Mouse (Mus musculus) lung, embryonic 14.5 days (tissue): ENCODE measurements at regions not wholly inside any gene's neighbourhood (a gene's known extent, or its start where the extent isn't known, plus 50 kb on each side); places are given as distances from the start of the nearest gene placed in this dataset.

Experiments
- ATAC-seq: fragments of 200-750 bp; cut with Nextera tagmentation; 2 replicates; pipeline ENCODE4 v1.8.0; 2017; ENCODE audit warnings: mild to moderate bottlenecking, moderate TSS enrichment, moderate library complexity; ENCODE audit not compliant: insufficient read depth
- DNase-seq: peaks from one replicate; pipeline ENCODE4 v3.0.0-alpha.2; 2015
- H3K27ac ChIP-seq: fragments of 300-500 bp; sonication (generic); 2 replicates; pipeline ENCODE4 v1.5.1; 2014; ENCODE audit warnings: low read depth, mild to moderate bottlenecking, moderate library complexity
- H3K27me3 ChIP-seq: fragments of 300-500 bp; sonication (generic); 2 replicates; pipeline ENCODE4 v1.6.1; 2014; ENCODE audit warnings: low read length, control low read depth; ENCODE audit not compliant: insufficient read depth
- H3K36me3 ChIP-seq: fragments of 300-500 bp; sonication (generic); 2 replicates; pipeline ENCODE4 v1.6.1; 2014; ENCODE audit warnings: control low read depth; ENCODE audit not compliant: insufficient read depth
- H3K4me1 ChIP-seq: fragments of 300-500 bp; sonication (generic); 2 replicates; pipeline ENCODE4 v1.6.1; 2014; ENCODE audit warnings: antibody characterized with exemption, control low read depth; ENCODE audit not compliant: insufficient read depth
- H3K4me2 ChIP-seq: fragments of 300-500 bp; sonication (generic); 2 replicates; pipeline ENCODE4 v1.6.1; 2014; ENCODE audit warnings: mild to moderate bottlenecking
- H3K4me3 ChIP-seq: fragments of 300-500 bp; sonication (generic); 2 replicates; pipeline ENCODE4 v1.5.1; 2014; ENCODE audit warnings: low read depth, low read length
- H3K9ac ChIP-seq: fragments of 300-500 bp; sonication (generic); 2 replicates; pipeline ENCODE4 v1.6.1; 2014
- H3K9me3 ChIP-seq: fragments of 300-500 bp; sonication (generic); 2 replicates; pipeline ENCODE4 v1.6.1; 2016; ENCODE audit warnings: low read depth, low read length, control low read depth
- CTCF ChIP-seq: IDR thresholded peaks from 2 replicates; pipeline ENCODE4 v1.5.1; 2016; ENCODE audit warnings: antibody characterized with exemption, low read depth
- WGBS: fragments of 180-500 bp; shearing (Covaris S2); extraction: QIAGEN DNeasy Blood & Tissue Kit; methylation state at CpG from one replicate; pipeline ENCODE4 v1.1.7; 2014; 5-methylcytosine and 5-hydroxymethylcytosine counted together

- H3K4me2 ChIP-seq, result no peak overlapping the region
- TF ChIP-seq CTCF, result no peak
- H3K27ac ChIP-seq, result peak overlapping the region; percentile 20; the same call in 1 of the 2 replicates
- no peaks in the 10 kb centered on the region for H3K27me3 ChIP-seq
- no peaks in the 10 kb centered on the region for H3K9me3 ChIP-seq
- no peak overlapping the region for H3K4me3 ChIP-seq
- DNase-seq, result no peak
- H3K4me1 ChIP-seq, result no peaks in the 10 kb centered on the region
- no peak for ATAC-seq
- H3K36me3 ChIP-seq, result no peaks in the 10 kb centered on the region
- WGBS, result 56% methylated on average over 4 of the region's 4 CpGs
- no peak overlapping the region for H3K9ac ChIP-seq
Observed at GRCm38 (mm10) chr1:137474858-137475257, 514.6 kb upstream of the Nr5a2 start.

DNA sequence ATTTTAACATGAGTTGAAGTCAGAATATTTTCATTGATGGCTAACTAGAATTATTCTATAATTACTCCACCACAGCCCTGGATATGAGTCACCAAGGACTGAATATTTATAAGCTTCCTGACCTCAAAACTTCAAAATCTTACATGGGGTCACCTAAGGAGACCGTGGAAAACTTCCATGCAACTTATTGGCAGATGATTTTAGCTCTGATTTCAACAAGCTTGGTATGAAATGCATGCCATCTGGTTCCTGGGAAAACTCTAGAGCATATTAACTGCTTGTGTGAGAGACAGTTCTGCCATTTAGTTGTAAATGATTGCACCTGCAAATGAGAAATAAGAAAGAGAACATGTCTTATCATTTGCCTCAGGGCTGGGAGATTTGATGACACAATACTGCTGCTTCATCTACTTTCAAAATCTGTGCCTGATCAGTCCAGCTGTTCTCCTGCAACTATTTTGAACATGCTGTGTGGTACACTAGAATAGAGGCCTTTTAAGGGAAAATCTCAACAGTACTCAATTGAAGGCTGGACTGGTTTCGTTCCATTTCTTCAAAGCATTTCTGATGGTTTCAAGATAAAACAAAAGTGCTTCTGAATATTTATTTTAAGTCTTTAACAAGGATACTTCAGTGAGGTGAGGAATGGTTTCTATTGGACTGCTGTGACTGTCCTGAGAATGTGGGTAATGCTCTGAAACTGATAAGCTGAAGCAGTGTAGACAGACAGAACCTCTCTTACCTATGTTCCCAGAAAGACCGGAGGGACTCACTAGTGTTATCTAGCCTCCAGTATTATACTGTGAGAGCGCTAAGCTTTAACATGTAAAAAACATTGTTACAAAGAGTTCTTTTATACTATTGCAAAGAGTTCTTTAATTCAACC, 513.8 kb upstream of the Nr5a2 start:
- no peak overlapping the region for H3K4me2 ChIP-seq
- ATAC-seq (peak; percentile 58; the same call in 1 of the 2 replicates), DNase-seq (peak; percentile 21)
- no peaks in the 10 kb centered on the region for H3K27me3 ChIP-seq
- H3K36me3 ChIP-seq, result no peaks in the 10 kb centered on the region
- no peak overlapping the region for H3K9ac ChIP-seq
- no peaks in the 10 kb centered on the region for H3K4me1 ChIP-seq
- no peak overlapping the region for H3K4me3 ChIP-seq
- WGBS, result 55% methylated on average over 4 of the region's 4 CpGs
- TF ChIP-seq CTCF, result no peak
- H3K9me3 ChIP-seq, result no peaks in the 10 kb centered on the region
- H3K27ac ChIP-seq, result peak overlapping the region; percentile 50; the same call in 1 of the 2 replicates

- H3K36me3 ChIP-seq, result no peaks in the 10 kb centered on the region
- H3K27ac ChIP-seq, result no peak overlapping the region
- WGBS, result 79% methylated on average over 5 of the region's 5 CpGs
- no peak overlapping the region for H3K4me3 ChIP-seq
- TF ChIP-seq CTCF, result no peak
- H3K9me3 ChIP-seq, result no peaks in the 10 kb centered on the region
- ATAC-seq (no peak), DNase-seq (no peak)
- no peaks in the 10 kb centered on the region for H3K27me3 ChIP-seq
- H3K9ac ChIP-seq, result no peak overlapping the region
- H3K4me2 ChIP-seq, result no peak overlapping the region
- H3K4me1 ChIP-seq, result no peaks in the 10 kb centered on the region
Observed at GRCm38 (mm10) chr1:137464971-137465370, 504.7 kb upstream of the Nr5a2 start.

DNA sequence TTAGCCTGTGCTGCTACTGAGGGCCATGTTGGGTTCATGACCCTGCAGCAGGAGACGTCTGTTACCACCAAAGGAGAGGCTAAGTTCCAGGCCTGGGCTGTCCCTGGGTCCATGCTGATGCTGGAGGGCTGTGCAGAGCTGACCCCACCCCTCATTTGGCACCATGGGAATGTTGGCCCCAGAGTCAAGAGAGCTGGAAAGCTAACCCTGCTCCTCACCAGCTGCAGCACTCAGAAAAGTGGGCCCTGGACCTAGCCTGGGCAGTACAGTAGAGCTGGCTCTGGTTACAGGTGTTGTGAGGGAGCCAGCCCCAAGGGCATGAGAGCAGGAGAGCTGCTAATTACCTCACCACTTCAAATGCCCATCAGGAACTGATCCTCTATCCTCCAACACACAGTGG, 500.9 kb upstream of the Nr5a2 start:
- Histone ChIP-seq H3K4me2 (no peak overlapping the region), H3K9me3 (no peaks in the 10 kb centered on the region), H3K9ac (no peak overlapping the region), H3K4me1 (no peaks in the 10 kb centered on the region), H3K4me3 (no peak overlapping the region), H3K36me3 (no peaks in the 10 kb centered on the region), H3K27me3 (no peaks in the 10 kb centered on the region), H3K27ac (no peak overlapping the region)
- ATAC-seq (no peak), DNase-seq (no peak)
- TF ChIP-seq CTCF, result no peak
- 68% methylated on average over 1 of the region's 1 CpGs for WGBS

DNA sequence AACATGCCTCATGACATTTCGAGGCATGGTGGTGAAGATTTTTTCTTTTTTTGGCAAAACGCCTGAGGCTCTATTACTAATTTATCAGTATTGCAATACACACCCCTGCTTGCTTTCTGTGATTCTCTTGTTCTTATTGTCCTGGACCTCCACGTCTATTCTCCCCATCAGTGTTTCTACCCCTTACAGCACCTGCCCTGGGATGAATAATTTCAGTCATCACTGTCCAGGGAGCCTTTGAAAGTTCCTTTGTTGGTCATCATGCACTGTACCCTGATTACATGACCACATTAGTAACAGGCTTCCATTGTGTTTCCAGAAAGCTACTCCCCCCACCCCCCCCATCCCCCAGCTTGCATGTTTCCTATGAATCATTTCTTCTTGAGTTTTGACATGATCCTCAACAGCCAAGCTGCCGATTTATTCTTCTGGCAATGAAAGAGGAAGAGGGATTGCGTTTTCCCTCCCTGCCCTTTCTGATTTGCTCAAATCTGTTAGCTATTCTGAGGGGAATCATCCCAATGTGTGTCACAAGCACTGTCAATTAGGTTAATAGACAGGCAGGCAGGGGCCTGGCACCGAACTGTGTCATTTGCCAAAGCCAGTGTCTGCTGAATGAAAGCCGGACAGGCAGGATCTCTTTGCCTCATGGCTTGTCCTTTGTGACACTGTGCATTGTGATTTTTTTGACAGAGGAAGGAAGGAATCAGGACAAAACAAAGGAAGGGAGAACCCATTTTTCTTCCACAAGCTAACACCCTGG, 493.4 kb upstream of the Nr5a2 start:
- TF ChIP-seq CTCF, result no peak
- Histone ChIP-seq H3K4me3 (no peak overlapping the region), H3K9ac (no peak overlapping the region), H3K27me3 (no peaks in the 10 kb centered on the region), H3K9me3 (no peaks in the 10 kb centered on the region), H3K27ac (0 out of 2 replicates have a peak overlapping the region, but pooled peaks have one; percentile 50), H3K4me1 (no peaks in the 10 kb centered on the region), H3K36me3 (no peaks in the 10 kb centered on the region), H3K4me2 (no peak overlapping the region)
- no peak for ATAC-seq
- 60% methylated on average over 7 of the region's 7 CpGs for WGBS
- DNase-seq, result peak; percentile 24

- TF ChIP-seq CTCF, result no peak
- WGBS, result 75% methylated on average over 1 of the region's 1 CpGs
- Histone ChIP-seq H3K27me3 (no peaks in the 10 kb centered on the region), H3K27ac (no peak overlapping the region), H3K9ac (no peak overlapping the region), H3K4me3 (no peak overlapping the region), H3K4me1 (no peaks in the 10 kb centered on the region), H3K36me3 (no peaks in the 10 kb centered on the region), H3K9me3 (no peaks in the 10 kb centered on the region), H3K4me2 (no peak overlapping the region)
- no peak for ATAC-seq
- DNase-seq, result no peak
Observed at GRCm38 (mm10) chr1:137452749-137453148, 492.5 kb upstream of the Nr5a2 start.

DNA sequence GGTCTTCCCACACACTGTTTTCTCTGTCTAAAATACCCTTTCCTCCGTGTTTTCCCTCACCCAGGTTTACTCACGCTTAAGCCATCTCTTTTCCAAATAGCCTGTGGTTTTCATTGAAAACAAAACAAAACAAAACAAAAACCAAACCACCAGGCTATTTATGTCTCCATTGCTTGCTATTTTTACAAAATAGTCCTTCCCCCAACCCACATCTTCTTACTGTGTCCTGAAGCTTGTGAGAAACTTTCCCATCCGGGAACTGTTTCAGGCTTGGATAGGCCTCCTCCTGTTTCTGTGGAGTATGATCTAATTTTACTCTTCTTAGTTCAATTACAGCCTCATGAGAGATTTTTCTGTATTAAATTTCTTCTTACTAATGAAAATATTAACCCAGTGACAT, 486.2 kb upstream of the Nr5a2 start:
- Histone ChIP-seq H3K36me3 (no peaks in the 10 kb centered on the region), H3K27me3 (no peaks in the 10 kb centered on the region), H3K9me3 (no peaks in the 10 kb centered on the region), H3K9ac (no peak overlapping the region), H3K27ac (no peak overlapping the region), H3K4me2 (no peak overlapping the region), H3K4me1 (no peaks in the 10 kb centered on the region), H3K4me3 (no peak overlapping the region)
- no peak for TF ChIP-seq CTCF
- no peak for ATAC-seq
- WGBS, result 68% methylated on average over 3 of the region's 3 CpGs
- DNase-seq, result no peak
